Mouse (Mus musculus) megakaryocyte, embryonic 14.5 days (primary cell): ENCODE data around the gene Luc7l3.

Experiments used
- FLI1 ChIP-seq: IDR thresholded peaks from 2 replicates; pipeline ENCODE4 v1.6.1; 2012; ENCODE audit warnings: low read length, inconsistent platforms, mixed read lengths
- GATA1 ChIP-seq: IDR thresholded peaks from 3 replicates; pipeline ENCODE4 v1.6.1; 2012; ENCODE audit warnings: mixed read lengths, low read length, inconsistent platforms, borderline replicate concordance

- TF ChIP-seq GATA1 (no peak), FLI1 (no peak)
These were observed 5.3 kb downstream of the Luc7l3 start for GRCm38 (mm10) chr11:94316528-94316927.
